Mouse (Mus musculus): ENCODE data around the gene Fbxo22. TPM values are rescaled to one million over a fixed set of nuclear protein-coding genes. Genes with fewer than 3 reads are reported as not detected.

Gene Fbxo22
- total and polyA plus RNA-seq, 2 experiments from 2014 or later = 58.3 to 70.0 TPM

GRCm38 (mm10) chr9:55199348-55199747 lies 9.4 kb upstream of the Fbxo22 start:
- Histone ChIP-seq H3K27ac (no peak overlapping the region), H3K4me2 (ENCODE audit: low read depth, low read length) (no peak overlapping the region), H3K9me3 (ENCODE audit: low read length) (no peaks in the 10 kb centered on the region), H3K9ac (replicated peaks; ENCODE audit: low read length) (no peak overlapping the region), H3K4me1 (ENCODE audit: insufficient read depth, low read length) (no peaks in the 10 kb centered on the region), H3K27me3 (ENCODE audit: insufficient read depth, low read length) (no peaks in the 10 kb centered on the region), H3K36me3 (ENCODE audit: insufficient read depth, low read length) (peaks cover 5% of the 10 kb centered on the region; the same call in 1 of the 2 replicates), H3K4me3 (ENCODE audit: low read length) (no peak overlapping the region)
- WGBS = 59% methylated on average over 2 of the region's 2 CpGs
- no peak for ATAC-seq
- peak; percentile 31 for DNase-seq (ENCODE audit: low spot score)
- peak; percentile 32 for TF ChIP-seq CTCF (IDR thresholded peaks at IDR 0.05; ENCODE audit: low read depth)

GRCm38 (mm10) chr9:55208458-55208789 lies 301 bp upstream of the Fbxo22 start:
- H3K27ac ChIP-seq = peak overlapping the region; percentile 82
- peak overlapping the region; percentile 89 for H3K9ac ChIP-seq (replicated peaks; ENCODE audit: low read length)
- TF ChIP-seq CTCF (IDR thresholded peaks at IDR 0.05; ENCODE audit: low read depth) = no peak
- DNase-seq (ENCODE audit: low spot score) (no peak), ATAC-seq (peak; percentile 61)
- H3K27me3 ChIP-seq (ENCODE audit: insufficient read depth, low read length) = no peaks in the 10 kb centered on the region
- no peaks in the 10 kb centered on the region for H3K9me3 ChIP-seq (ENCODE audit: low read length)
- H3K4me2 ChIP-seq (ENCODE audit: low read depth, low read length) = peak overlapping the region; percentile 82
- WGBS = 0% methylated on average over 2 of the region's 2 CpGs
- peaks cover 8% of the 10 kb centered on the region; the same call in 1 of the 2 replicates for H3K36me3 ChIP-seq (ENCODE audit: insufficient read depth, low read length)
- H3K4me1 ChIP-seq (ENCODE audit: insufficient read depth, low read length) = peaks cover 10% of the 10 kb centered on the region
- H3K4me3 ChIP-seq (ENCODE audit: low read length) = peak overlapping the region; percentile 91

GRCm38 (mm10) chr9:55211611-55212010 lies 2.9 kb downstream of the Fbxo22 start:
- H3K4me2 ChIP-seq (ENCODE audit: low read depth, low read length) = no peak overlapping the region
- H3K9me3 ChIP-seq (ENCODE audit: low read length) = no peaks in the 10 kb centered on the region
- ATAC-seq (no peak), DNase-seq (ENCODE audit: low spot score) (no peak)
- H3K4me1 ChIP-seq (ENCODE audit: insufficient read depth, low read length) = peaks cover 10% of the 10 kb centered on the region
- H3K4me3 ChIP-seq (ENCODE audit: low read length) = no peak overlapping the region
- TF ChIP-seq CTCF (IDR thresholded peaks at IDR 0.05; ENCODE audit: low read depth) = no peak
- WGBS = 79% methylated on average over 4 of the region's 4 CpGs
- peaks cover 28% of the 10 kb centered on the region for H3K36me3 ChIP-seq (ENCODE audit: insufficient read depth, low read length)
- H3K9ac ChIP-seq (replicated peaks; ENCODE audit: low read length) = no peak overlapping the region
- H3K27ac ChIP-seq = no peak overlapping the region
- no peaks in the 10 kb centered on the region for H3K27me3 ChIP-seq (ENCODE audit: insufficient read depth, low read length)

- Histone ChIP-seq H3K27me3 (ENCODE audit: insufficient read depth, low read length) (no peaks in the 10 kb centered on the region), H3K4me2 (ENCODE audit: low read depth, low read length) (no peak overlapping the region), H3K27ac (no peak overlapping the region), H3K9ac (replicated peaks; ENCODE audit: low read length) (no peak overlapping the region), H3K4me3 (ENCODE audit: low read length) (no peak overlapping the region), H3K36me3 (ENCODE audit: insufficient read depth, low read length) (peaks cover 46% of the 10 kb centered on the region), H3K9me3 (ENCODE audit: low read length) (no peaks in the 10 kb centered on the region), H3K4me1 (ENCODE audit: insufficient read depth, low read length) (peaks cover 5% of the 10 kb centered on the region; the same call in 1 of the 2 replicates)
- ATAC-seq = no peak
- WGBS = 93% methylated on average over 1 of the region's 1 CpGs
- TF ChIP-seq CTCF (IDR thresholded peaks at IDR 0.05; ENCODE audit: low read depth) = no peak
- DNase-seq (ENCODE audit: low spot score) = no peak
These were observed 4.7 kb downstream of the Fbxo22 start for GRCm38 (mm10) chr9:55213396-55213795.

GRCm38 (mm10) chr9:55215056-55215455 lies 6.3 kb downstream of the Fbxo22 start:
- DNase-seq (ENCODE audit: low spot score) (no peak), ATAC-seq (no peak)
- H3K9ac ChIP-seq (replicated peaks; ENCODE audit: low read length) = no peak overlapping the region
- H3K36me3 ChIP-seq (ENCODE audit: insufficient read depth, low read length) = peaks cover 58% of the 10 kb centered on the region
- H3K4me2 ChIP-seq (ENCODE audit: low read depth, low read length) = no peak overlapping the region
- no peaks in the 10 kb centered on the region for H3K9me3 ChIP-seq (ENCODE audit: low read length)
- no peak overlapping the region for H3K4me3 ChIP-seq (ENCODE audit: low read length)
- 98% methylated on average over 3 of the region's 3 CpGs for WGBS
- H3K27me3 ChIP-seq (ENCODE audit: insufficient read depth, low read length) = no peaks in the 10 kb centered on the region
- peaks cover 2% of the 10 kb centered on the region; the same call in 1 of the 2 replicates for H3K4me1 ChIP-seq (ENCODE audit: insufficient read depth, low read length)
- no peak for TF ChIP-seq CTCF (IDR thresholded peaks at IDR 0.05; ENCODE audit: low read depth)
- no peak overlapping the region for H3K27ac ChIP-seq

- H3K4me3 ChIP-seq (ENCODE audit: low read length) = no peak overlapping the region
- no peak overlapping the region for H3K4me2 ChIP-seq (ENCODE audit: low read depth, low read length)
- H3K4me1 ChIP-seq (ENCODE audit: insufficient read depth, low read length) = no peaks in the 10 kb centered on the region
- 75% methylated on average over 3 of the region's 3 CpGs for WGBS
- H3K9me3 ChIP-seq (ENCODE audit: low read length) = no peaks in the 10 kb centered on the region
- no peak overlapping the region for H3K9ac ChIP-seq (replicated peaks; ENCODE audit: low read length)
- ATAC-seq (no peak), DNase-seq (ENCODE audit: low spot score) (no peak)
- H3K27me3 ChIP-seq (ENCODE audit: insufficient read depth, low read length) = no peaks in the 10 kb centered on the region
- no peak overlapping the region for H3K27ac ChIP-seq
- peaks cover 64% of the 10 kb centered on the region for H3K36me3 ChIP-seq (ENCODE audit: insufficient read depth, low read length)
- TF ChIP-seq CTCF (IDR thresholded peaks at IDR 0.05; ENCODE audit: low read depth) = no peak
These were observed 6.9 kb downstream of the Fbxo22 start for GRCm38 (mm10) chr9:55215648-55216047.

- Histone ChIP-seq H3K4me3 (ENCODE audit: low read length) (no peak overlapping the region), H3K4me2 (ENCODE audit: low read depth, low read length) (no peak overlapping the region), H3K27ac (no peak overlapping the region), H3K36me3 (ENCODE audit: insufficient read depth, low read length) (peaks cover 69% of the 10 kb centered on the region), H3K9me3 (ENCODE audit: low read length) (no peaks in the 10 kb centered on the region), H3K27me3 (ENCODE audit: insufficient read depth, low read length) (no peaks in the 10 kb centered on the region), H3K4me1 (ENCODE audit: insufficient read depth, low read length) (no peaks in the 10 kb centered on the region), H3K9ac (replicated peaks; ENCODE audit: low read length) (no peak overlapping the region)
- ATAC-seq (no peak), DNase-seq (ENCODE audit: low spot score) (no peak)
- no peak for TF ChIP-seq CTCF (IDR thresholded peaks at IDR 0.05; ENCODE audit: low read depth)
- 59% methylated on average over 2 of the region's 2 CpGs for WGBS
These were observed 7.4 kb downstream of the Fbxo22 start for GRCm38 (mm10) chr9:55216078-55216477.
